Mouse (Mus musculus) monocyte, adult 2 months (primary cell): ENCODE results near the gene Rtf2.

Experiments
- DNase-seq, 2 experiments: peaks; one replicate each; pipeline ENCODE4 v3.0.0; 2022; ENCODE audit warnings: low spot score in 2 of 2, low read depth in 1 of 2

Rtf2 gene

DNA sequence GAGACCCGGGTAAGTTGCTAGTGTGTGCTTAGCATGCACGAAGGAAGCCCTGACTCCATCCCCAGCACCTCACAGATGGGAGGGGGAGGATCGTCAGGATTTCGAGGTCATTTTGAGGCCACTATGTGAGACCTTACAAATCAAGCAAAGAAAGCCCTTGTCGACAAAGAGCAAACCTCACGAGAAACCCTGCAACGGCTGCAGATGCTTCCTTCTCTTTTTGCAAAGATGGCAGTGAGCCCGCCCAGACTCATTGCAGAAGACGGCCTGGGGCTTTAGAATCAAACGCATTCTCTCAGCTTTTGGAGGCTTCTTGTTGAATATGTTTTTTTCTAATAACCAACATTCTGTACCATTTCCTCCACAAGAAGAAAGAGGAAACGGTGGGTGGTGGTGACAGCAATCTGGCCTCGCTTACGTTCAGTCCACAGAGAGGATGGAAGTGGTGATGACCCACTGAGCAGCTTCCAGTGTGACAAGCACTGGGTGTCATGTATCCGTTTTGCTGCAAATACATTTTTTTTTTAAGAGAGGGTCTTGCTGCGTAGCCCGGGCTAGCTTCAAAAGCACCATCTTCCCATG lies 2.9 kb upstream of the Rtf2 start:
- DNase-seq = peak in 1 of 2 experiments; percentile 7

DNA sequence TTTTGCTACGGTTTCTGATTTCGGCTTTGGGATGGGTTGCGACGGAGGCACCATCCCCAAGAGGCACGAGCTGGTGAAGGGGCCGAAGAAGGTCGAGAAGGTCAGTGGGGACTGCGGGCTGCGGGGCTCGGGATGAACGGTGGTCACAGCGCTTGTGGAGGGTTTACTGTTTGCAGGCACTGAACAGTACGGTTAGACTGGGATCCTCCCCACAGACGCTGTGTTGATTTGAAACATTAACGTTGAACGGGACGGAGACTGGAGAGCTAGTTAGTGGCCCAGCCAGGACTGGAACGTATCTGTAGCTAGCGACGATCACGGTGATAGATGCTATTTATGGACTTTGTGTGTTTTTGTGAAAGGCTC lies 267 bp downstream of the Rtf2 start:
- DNase-seq = no peak

DNA sequence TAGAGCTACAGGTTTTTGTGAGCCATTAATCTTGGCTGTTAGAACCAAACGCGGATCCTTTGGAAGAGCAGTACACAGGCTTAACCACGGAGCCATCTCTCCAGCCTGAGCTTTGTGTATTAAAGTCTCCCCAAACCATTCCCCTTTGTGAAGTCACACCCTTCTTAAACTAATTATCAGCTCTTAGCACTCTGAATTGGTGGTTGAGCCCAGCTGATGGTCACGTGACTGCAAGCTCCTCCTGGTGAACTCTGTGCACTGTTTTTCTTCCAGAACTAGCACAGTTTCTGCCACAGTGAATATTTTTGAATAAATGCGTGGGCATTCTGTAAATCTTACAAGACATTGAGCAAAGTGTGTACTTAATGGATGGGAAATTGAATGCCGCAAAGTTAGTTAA lies 820 bp downstream of the Rtf2 start:
- DNase-seq = no peak

DNA sequence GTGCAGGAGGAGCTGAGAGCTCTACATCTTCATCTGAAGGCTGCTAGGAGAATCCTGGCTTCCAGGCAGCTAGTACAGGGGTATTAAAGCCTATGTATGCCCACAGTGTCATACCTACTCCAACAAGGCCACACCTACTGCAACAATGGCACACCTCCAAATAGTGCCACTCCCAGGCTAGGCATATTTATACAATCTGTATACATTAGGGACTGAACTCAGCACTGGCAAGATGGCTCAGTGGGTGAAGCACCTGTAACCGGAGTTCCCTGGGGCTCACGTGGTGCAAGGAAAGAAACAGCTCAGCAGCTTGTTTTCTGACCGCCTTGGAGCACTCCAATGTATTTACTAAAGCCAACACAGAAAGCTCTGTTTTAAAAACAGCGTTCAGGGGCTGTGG lies 5.3 kb downstream of the Rtf2 start:
- DNase-seq = no peak

DNA sequence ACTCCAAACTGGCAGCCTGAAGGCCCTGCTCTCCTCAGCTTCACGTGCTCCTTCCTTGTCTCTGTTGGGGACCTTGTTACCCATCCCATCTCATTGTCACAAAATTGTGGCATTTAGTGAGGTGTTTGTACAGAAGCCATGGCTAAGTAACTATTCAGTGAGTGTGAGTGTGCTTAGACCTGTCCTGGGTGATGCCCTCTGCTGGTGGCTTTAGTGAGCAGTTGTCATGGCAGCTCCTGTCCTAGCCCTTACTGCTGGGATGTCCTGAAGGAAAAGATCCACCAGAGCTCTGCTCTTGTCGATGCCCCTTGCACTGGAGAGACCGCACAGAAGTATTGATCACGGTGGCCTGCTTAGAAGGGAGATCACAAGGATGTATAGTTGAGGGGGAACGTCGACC lies 7.0 kb downstream of the Rtf2 start:
- no peak for DNase-seq

DNA sequence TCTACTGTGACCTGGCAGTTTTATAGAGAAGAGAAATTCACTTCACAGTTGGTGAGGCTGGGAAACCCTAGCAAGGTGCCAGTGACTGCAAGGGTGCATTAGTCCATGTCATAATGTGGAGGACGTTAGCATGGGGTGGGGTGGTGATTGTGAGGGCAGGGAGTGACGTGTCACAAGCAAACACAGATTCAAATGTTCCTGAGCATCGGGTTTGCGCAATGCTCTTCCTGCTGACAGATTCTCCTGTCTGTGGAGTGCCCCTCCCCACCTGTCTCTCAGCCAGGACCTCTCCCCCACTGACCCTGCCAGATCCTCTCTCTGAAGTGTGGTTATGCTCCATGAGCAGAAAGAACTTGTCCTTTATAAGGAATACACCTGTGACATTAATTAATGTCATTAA lies 8.0 kb downstream of the Rtf2 start:
- DNase-seq = no peak

DNA sequence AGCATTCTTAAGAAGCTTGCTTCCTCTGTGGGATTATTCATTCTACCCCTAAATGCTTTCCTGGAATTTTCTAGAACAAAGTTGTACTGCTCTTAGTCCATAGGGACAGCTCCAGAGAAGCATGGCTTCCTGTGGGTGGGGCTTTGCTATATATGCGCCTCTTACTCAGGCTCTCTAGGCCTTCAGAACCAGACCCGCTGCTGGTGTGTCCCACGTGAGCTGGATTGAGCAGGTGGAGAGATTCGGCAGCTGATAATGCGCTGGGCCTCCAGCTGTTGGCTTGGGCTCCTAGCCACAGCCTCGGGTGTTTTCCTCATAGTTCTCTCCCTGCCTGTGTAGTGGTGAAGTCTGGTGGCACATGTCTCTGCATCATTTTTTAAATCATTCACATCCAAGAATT lies 10.3 kb downstream of the Rtf2 start:
- DNase-seq = no peak

DNA sequence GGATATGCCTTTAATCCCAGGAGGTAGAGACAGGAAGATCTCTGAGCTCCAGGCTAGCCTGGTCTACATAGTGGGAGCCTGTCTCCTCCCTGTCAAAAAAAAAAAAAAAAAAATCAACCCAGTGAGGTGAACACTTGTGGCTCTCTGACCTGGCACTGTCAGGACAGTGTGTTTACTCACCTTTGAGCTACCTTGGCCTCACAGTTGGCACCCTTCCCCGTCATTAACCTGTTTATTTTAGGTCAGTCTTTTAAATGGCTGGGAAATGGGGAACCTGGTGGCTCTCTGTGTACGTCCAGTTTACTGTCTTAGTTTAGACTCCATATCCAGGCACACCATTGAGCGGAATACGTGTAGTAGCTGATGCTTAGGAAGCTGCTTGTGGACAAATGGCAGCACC lies 11.7 kb downstream of the Rtf2 start:
- no peak for DNase-seq

DNA sequence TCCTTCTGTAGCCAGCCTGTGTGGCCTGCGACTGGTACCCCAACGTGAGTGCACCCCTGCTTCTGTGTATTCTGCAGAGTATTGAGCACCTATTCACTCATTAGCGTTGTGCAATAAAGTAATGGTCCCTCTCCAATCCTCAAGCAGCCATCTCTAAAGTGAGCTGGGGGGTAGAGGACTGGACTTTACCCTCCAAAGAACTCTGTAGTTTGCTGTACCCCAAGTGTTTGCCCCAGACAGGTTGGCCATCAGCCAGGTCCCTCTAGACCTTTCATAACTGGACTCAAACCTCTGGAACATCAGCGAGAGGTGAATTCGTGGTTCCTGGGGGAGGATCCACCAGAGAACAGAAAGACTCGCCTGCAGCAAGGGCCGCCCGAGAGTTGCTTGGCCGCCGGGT lies 12.1 kb downstream of the Rtf2 start:
- no peak for DNase-seq

DNA sequence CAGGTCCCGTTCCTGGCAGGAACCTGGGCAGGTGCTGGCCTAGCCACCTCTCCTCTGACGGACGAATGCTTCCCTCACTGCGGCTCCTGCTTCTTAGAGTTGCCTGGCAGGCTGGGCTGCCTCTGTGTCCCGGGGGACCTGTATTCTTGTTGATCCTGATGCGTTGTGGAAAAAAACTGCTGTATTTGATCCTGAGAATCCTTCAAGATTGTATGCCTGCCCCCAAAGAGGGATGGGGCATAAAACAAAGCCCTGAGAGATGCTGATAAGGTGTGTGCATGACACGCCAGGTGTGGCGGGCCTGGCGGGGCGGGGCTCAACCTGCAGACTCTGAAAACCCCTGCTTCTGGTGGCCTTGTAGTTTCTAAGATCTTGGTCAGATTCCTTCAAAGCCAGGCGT lies 18.1 kb downstream of the Rtf2 start, which contains the start of gene Gcnt7:
Gcnt7 (minus strand) TSS at position 101 of the 400 bp plus-strand sequence.
- no peak for DNase-seq

DNA sequence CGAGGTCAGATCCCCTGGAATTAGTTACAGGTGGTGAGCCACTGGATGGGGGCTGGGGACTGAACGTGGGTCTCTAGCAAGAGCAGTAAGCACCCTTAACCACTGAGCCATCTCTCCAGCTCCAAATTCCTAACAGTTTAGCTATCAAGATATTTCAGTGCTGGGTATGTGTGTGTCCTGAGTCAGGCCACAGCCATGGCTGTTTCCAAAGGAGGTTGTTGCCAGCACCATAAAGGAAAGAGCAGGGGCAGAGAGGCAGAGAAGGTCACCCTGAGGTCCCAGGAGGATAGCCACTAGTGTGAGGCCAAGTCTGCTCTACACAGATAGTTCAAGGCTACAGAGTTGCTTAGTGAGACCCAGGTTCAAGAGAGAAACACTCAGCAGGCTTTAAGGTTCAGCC lies 20.3 kb downstream of the Rtf2 start:
- DNase-seq = no peak

DNA sequence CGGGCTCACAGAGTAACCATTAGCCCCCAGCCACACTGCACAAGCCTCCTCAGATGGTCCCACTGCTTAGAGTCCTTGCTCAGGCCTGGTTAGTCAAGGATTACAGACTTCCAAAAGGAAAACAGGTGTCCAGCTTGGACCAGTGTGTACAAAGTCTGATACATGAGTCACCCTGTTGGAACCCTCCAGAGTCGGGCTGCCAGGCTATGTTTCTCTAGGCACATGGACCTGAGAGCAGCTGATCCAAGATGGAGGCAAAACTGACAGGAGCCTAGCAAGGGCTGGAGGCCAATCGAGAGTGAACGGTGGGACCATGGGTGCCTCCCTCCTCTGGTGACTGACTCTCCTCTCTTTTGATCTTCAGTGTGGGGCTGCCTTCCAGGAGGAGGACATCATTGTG lies 22.5 kb downstream of the Rtf2 start:
- DNase-seq = no peak

DNA sequence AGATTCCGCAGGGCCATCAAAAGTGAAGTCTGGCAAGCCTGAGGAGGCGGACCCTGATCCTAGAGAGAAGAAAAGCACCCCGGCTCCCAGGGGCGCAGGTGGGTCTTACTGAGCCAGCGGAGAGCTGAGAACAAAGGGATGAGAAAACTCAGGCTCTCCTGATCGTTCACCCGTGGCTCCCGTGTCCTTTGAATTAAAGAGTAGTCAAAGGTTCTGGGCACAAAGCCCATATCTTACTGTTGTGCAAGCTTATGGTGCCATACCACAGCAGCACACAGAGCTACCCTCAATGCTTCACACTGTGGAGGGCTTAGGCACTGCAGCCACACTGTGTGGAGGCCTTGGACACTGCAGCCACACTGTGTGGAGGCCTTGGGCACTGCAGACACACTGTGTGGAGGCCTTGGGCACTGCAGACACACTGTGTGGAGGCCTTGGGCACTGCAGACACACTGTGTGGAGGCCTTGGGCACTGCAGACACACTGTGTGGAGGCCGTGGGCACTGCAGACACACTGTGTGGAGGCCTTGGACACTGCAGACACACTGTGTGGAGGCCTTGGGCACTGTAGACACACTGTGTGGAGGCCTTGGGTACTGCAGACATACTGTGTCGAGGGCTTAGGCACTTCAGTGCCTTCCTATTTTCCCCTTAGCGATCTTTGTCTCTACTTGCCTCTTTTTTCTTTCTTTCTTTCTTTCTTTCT lies 26.2 kb downstream of the Rtf2 start:
- DNase-seq = no peak

DNA sequence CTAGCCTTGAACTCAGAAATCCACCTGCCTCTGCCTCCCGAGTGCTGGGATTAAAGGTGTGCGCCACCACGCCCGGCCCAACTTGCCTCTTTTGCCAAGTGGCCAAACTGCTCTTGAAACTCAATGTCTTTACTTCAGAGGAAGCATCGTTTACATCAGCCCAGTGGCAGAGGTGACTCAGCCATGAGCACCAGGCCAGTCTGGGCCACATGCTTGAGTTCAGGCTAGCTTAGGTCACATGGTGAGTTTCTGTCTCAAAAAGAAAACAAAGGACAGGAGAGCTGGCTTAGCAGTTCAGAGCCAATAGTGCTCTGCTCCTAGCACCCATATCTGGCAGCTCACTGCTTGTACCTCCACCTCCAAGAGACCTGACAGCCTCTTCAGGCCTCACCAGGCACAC lies 26.9 kb downstream of the Rtf2 start:
- DNase-seq = no peak

DNA sequence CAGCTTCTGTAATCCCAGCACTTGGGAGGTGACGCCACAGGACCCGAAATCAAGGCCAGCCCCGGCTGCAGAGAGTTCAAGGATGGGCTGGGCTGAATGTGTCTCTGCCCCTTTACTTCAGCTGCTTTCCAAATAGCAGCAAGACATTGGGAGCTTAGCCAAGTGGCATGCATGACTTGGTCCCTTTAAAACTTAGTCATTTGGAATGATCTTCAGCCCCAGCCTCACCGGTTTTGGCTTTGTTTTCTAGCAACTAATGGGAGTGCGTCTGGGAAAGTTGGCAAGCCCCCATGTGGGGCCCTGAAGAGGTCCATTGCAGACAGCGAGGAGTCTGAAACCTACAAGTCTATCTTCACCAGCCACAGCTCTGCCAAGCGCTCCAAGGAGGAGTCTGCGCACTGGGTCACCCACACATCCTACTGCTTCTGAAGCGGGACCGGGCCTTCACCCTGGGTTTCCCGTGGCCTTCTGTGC lies 28.0 kb downstream of the Rtf2 start:
- DNase-seq = no peak

DNA sequence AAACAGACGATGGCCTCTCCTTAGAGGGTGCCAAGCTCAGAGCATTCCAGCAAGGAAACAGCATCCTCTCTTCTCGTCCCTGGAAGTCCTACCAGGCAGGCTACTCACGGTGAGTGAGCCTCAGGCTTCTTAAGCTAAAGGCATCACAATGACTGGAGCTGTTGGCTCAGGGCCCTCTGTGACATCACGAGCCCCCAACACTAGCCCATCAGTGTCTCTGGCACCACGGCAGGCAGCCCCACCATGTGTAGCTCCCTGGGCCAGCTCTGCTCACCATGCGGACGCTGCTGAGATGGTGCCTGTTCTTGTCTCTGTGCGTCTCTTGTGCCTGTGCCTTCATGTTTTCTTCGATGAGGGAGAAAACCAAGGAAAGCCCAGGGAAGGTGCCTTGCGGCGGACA lies 32.0 kb downstream of the Rtf2 start, which contains the start of gene Fam209:
Fam209 (plus strand) TSS at position 203 of the 400 bp plus-strand sequence.
- DNase-seq = no peak

DNA sequence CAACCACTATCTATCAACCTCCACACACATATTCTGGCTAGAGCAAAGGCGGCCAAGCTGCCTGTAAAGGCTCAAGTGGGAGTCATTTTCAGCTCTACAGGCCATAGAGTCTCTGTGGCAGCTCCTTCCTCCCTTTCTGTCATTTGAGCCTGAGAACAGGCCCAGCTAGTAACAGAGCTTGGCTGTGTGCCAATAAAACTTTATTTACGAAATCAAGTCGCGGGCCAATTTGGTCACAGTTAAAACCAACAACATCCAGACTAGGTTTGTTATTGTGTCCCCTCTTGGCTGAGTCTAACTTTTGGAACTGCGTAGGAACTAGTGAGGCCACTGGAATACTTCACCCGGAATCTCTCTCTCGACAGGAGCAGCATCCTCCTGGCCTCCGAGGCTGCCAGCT lies 33.2 kb downstream of the Rtf2 start:
- no peak for DNase-seq

DNA sequence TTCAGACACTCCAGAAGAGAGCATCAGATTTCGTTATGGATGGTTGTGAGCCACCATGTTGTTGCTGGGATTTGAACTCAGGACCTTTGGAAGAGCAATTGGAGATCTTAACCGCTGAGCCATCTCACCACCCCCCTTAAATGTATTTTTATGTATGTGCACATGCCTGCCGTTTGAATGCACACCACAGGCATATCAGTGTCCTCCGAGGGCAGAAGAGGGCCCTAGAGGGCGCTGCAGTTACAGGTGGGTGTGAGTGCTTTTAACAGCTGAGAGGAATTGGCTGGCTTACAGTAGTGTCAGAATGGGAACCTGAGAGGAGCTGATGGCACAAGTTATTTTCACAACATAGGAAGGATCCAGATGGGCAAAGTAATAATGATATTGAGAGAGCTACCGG lies 34.6 kb downstream of the Rtf2 start:
- DNase-seq = no peak

DNA sequence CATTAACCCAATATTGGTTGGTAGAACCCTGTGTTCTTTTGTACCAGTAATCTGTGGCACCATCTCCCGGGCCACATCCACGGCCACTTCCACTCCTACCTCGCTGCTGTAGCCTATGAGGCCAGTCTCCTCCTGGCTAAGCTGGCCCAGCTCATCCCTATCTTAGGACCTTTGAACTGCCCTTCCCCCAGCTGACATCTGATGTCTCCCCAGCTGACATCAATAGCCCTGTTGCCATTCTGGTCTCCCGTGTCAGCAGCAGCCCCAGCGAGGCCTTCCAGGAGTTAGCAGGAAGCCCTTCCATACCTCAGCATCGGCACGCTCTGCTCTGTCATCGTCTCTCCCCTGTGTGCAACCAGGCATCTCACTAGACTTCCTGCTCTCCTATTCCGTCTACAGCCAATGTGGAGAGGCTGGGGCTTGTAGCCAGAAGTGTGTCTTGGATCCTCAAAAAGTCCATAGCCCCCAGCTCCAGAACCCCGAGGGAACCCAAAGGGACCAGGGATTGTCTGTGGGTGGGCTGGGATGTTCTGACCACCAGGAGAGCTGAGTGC lies 36.4 kb downstream of the Rtf2 start:
- no peak for DNase-seq

DNA sequence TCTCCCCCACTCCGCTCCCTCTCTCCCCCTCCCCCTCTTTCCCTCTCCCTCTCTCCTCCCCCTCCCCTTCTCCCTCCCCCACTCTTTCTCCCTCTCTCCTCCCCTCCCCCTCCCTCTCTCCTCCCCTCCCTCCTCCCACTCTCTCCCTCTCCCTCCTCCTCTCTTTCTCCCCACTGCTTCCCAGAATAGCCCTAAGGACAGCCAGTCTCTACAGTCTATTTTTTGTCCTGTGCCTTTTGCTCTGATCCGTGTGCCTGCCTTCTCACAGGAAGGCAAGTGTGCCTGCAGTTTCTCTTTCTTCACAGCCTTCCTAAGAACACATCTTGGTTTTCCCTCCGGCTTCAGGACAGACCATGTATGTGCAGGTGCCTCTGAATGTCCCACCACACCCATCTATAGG lies 37.0 kb downstream of the Rtf2 start:
- no peak for DNase-seq

DNA sequence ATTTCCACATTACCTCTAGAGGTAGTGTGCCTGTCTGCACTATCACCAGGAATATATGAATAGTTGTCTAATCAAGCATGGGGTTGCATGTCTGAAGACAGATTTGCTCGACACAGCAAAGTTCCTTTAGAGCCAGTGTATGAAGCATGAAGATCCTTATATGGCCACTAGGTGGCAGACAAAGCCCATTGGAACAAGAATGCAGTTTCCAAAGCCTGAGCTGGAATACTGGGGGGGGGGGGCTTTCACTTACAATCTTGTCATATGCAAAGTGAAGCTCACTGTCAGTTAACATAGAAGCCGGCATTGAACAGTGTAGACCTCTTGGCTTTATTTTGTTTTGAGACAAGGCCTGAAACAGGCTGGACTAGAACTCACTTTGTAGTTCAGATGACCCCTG lies 37.5 kb downstream of the Rtf2 start:
- no peak for DNase-seq

DNA sequence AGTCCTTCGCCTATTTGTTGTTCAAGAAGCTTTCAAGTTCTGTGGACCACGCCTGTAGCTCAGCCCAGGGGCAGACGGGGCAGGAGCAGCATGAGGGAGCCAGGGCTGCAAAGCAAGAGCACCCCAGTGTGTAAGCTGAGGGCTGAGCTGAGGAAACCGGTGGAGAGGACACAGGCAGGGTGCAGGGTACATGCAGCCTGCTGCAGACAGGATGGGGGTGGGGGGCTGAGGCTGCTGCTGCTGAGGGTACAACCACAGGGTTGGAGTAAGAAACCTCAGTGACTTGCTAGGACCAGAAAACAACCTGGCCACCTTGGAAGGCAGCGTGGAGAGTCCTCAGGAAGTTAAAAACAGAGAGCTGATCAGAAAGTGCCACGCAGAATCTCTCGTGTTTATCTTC lies 39.9 kb downstream of the Rtf2 start:
- no peak for DNase-seq
